ENCODE assay signal across 17 mouse cellular contexts in genomic region chr11:114802540-114803267, GRCm38 (mm10). TPM values are rescaled to one million over a fixed set of nuclear protein-coding genes. Genes with fewer than 3 reads are reported as not detected.
DNase-seq lines count a peak whose midpoint lies in the region; ATAC-seq and TF ChIP-seq lines count a peak whose summit lies in the region.
"Had no signal": no experiment of that assay in that cellular context is flagged by ENCODE, and none has a peak within 500 bp of the region (broad histone marks: within the 10 kb centered on the region; RNA-seq: fewer than 3 reads in every experiment).

No protein-coding gene starts in this region.

- no peak overlapping the region for H3K4me2 ChIP-seq in forebrain, embryonic 14.5 days (ENCODE audit: low read length)
- H3K4me2 ChIP-seq in forebrain, embryonic 11.5 days (ENCODE audit: low read depth, low read length, severe bottlenecking) = no peak overlapping the region
- H3K4me2 ChIP-seq in midbrain, embryonic 14.5 days (ENCODE audit: low read length) = no peak overlapping the region
- H3K4me2 ChIP-seq in hindbrain, postnatal 0 days (ENCODE audit: low read depth, low read length) = no peak overlapping the region
- no peak overlapping the region for H3K4me2 ChIP-seq in stomach, embryonic 16.5 days (ENCODE audit: low read depth, low read length)
- H3K4me2 ChIP-seq: lung, embryonic 15.5 days had no signal

- 60% methylated on average over 15 of the region's 15 CpGs for WGBS in forebrain, embryonic 14.5 days
- WGBS in forebrain, embryonic 11.5 days = 70% methylated on average over 15 of the region's 15 CpGs
- 66% methylated on average over 15 of the region's 15 CpGs for WGBS in midbrain, embryonic 10.5 days
- 71% methylated on average over 15 of the region's 15 CpGs for WGBS in midbrain, embryonic 14.5 days
- 62% methylated on average over 15 of the region's 15 CpGs for WGBS in hindbrain, postnatal 0 days
- 41% methylated on average over 15 of the region's 15 CpGs for WGBS in stomach, embryonic 16.5 days

- no peak for DNase-seq in forebrain, embryonic 14.5 days (ENCODE audit: low spot score)
- no peak for DNase-seq in forebrain, embryonic 11.5 days (ENCODE audit: low spot score)
- DNase-seq in midbrain, embryonic 10.5 days (ENCODE audit: low spot score) = no peak
- no peak for DNase-seq in midbrain, embryonic 14.5 days
- DNase-seq in hindbrain, postnatal 0 days (ENCODE audit: low spot score) = no peak
- no peak for DNase-seq in frontal cortex, postnatal 14 days (ENCODE audit: low spot score in 2 of 2)
- DNase-seq: embryo, embryonic 11 days; gastrocnemius, postnatal 36 days; spleen, adult 18-20 months; thymus, postnatal 25 days had no signal

- peaks cover 23% of the 10 kb centered on the region for H3K4me1 ChIP-seq in forebrain, embryonic 14.5 days (ENCODE audit: control insufficient read depth, insufficient read depth, low read length)
- peaks cover 14% of the 10 kb centered on the region; the same call in 1 of the 2 replicates for H3K4me1 ChIP-seq in forebrain, embryonic 11.5 days (replicated peaks; ENCODE audit: control insufficient read depth, insufficient read depth, low read length)
- H3K4me1 ChIP-seq in midbrain, embryonic 10.5 days = peaks cover 56% of the 10 kb centered on the region
- H3K4me1 ChIP-seq in midbrain, embryonic 14.5 days (ENCODE audit: control insufficient read depth, insufficient read depth, low read length) = peaks cover 15% of the 10 kb centered on the region; the same call in 1 of the 2 replicates
- H3K4me1 ChIP-seq in hindbrain, postnatal 0 days (ENCODE audit: insufficient read depth, low read length) = 0 out of 2 replicates have a peak, but pooled peaks cover 2% of the 10 kb centered on the region
- H3K4me1 ChIP-seq in stomach, embryonic 16.5 days (ENCODE audit: control insufficient read depth, insufficient read depth, low read length) = peaks cover 4% of the 10 kb centered on the region

- no peaks in the 10 kb centered on the region for H3K27me3 ChIP-seq in forebrain, embryonic 14.5 days (replicated peaks; ENCODE audit: control insufficient read depth, insufficient read depth, low read length)
- H3K27me3 ChIP-seq in forebrain, embryonic 11.5 days (ENCODE audit: control insufficient read depth, insufficient read depth, low read length) = no peaks in the 10 kb centered on the region
- H3K27me3 ChIP-seq in midbrain, embryonic 10.5 days (ENCODE audit: low read depth, poor library complexity, severe bottlenecking) = no peaks in the 10 kb centered on the region; the same call in 1 of the 2 replicates
- no peaks in the 10 kb centered on the region for H3K27me3 ChIP-seq in midbrain, embryonic 14.5 days (ENCODE audit: control insufficient read depth, insufficient read depth, low read length)
- H3K27me3 ChIP-seq in hindbrain, postnatal 0 days (ENCODE audit: insufficient read depth, low read length) = no peaks in the 10 kb centered on the region
- H3K27me3 ChIP-seq in stomach, embryonic 16.5 days (ENCODE audit: control insufficient read depth, insufficient read depth, low read length) = no peaks in the 10 kb centered on the region
- H3K27me3 ChIP-seq: lung, embryonic 15.5 days had no signal

- no peaks in the 10 kb centered on the region for H3K9me3 ChIP-seq in forebrain, embryonic 14.5 days (replicated peaks; ENCODE audit: control insufficient read depth, low read length)
- H3K9me3 ChIP-seq in forebrain, embryonic 11.5 days (ENCODE audit: control insufficient read depth, low read length) = no peaks in the 10 kb centered on the region; the same call in 1 of the 2 replicates
- H3K9me3 ChIP-seq in midbrain, embryonic 10.5 days (replicated peaks) = no peaks in the 10 kb centered on the region
- H3K9me3 ChIP-seq in midbrain, embryonic 14.5 days (ENCODE audit: control insufficient read depth, low read length) = no peaks in the 10 kb centered on the region
- no peaks in the 10 kb centered on the region for H3K9me3 ChIP-seq in hindbrain, postnatal 0 days (ENCODE audit: low read length)
- H3K9me3 ChIP-seq in stomach, embryonic 16.5 days (replicated peaks; ENCODE audit: control insufficient read depth, low read length) = no peaks in the 10 kb centered on the region; the same call in 1 of the 2 replicates
- H3K9me3 ChIP-seq: lung, embryonic 15.5 days had no signal

- H3K27ac ChIP-seq in forebrain, embryonic 14.5 days (ENCODE audit: low read depth, low read length) = no peak overlapping the region
- no peak overlapping the region for H3K27ac ChIP-seq in forebrain, embryonic 11.5 days (ENCODE audit: low read depth, low read length)
- peak overlapping the region; percentile 77 for H3K27ac ChIP-seq in midbrain, embryonic 10.5 days (replicated peaks)
- H3K27ac ChIP-seq in midbrain, embryonic 14.5 days (replicated peaks; ENCODE audit: low read depth, low read length) = no peak overlapping the region
- H3K27ac ChIP-seq in hindbrain, postnatal 0 days = no peak overlapping the region
- H3K27ac ChIP-seq in stomach, embryonic 16.5 days (ENCODE audit: low read length) = peak overlapping the region; percentile 34; the same call in 1 of the 2 replicates
- H3K27ac ChIP-seq: lung, embryonic 15.5 days had no signal

- TF ChIP-seq CTCF in hindbrain, postnatal 0 days (IDR thresholded peaks at IDR 0.05; ENCODE audit: low read depth) = no peak

- H3K36me3 ChIP-seq in forebrain, embryonic 14.5 days (ENCODE audit: control insufficient read depth, insufficient read depth, low read length) = no peaks in the 10 kb centered on the region
- no peaks in the 10 kb centered on the region for H3K36me3 ChIP-seq in forebrain, embryonic 11.5 days (ENCODE audit: control insufficient read depth, insufficient read depth, low read length)
- no peaks in the 10 kb centered on the region for H3K36me3 ChIP-seq in midbrain, embryonic 10.5 days
- no peaks in the 10 kb centered on the region for H3K36me3 ChIP-seq in midbrain, embryonic 14.5 days (ENCODE audit: control insufficient read depth, insufficient read depth, low read length)
- no peaks in the 10 kb centered on the region for H3K36me3 ChIP-seq in hindbrain, postnatal 0 days (ENCODE audit: insufficient read depth, low read length)
- H3K36me3 ChIP-seq in stomach, embryonic 16.5 days (ENCODE audit: control insufficient read depth, insufficient read depth, low read length) = no peaks in the 10 kb centered on the region
- H3K36me3 ChIP-seq: lung, embryonic 15.5 days had no signal

- peak overlapping the region; percentile 4; the same call in 1 of the 2 replicates for H3K9ac ChIP-seq in forebrain, embryonic 14.5 days (ENCODE audit: low read length)
- no peak overlapping the region for H3K9ac ChIP-seq in forebrain, embryonic 11.5 days (ENCODE audit: low read length)
- no peak overlapping the region; the same call in 1 of the 2 replicates for H3K9ac ChIP-seq in midbrain, embryonic 14.5 days (replicated peaks; ENCODE audit: low read length)
- 0 out of 2 replicates have a peak overlapping the region, but pooled peaks have one; percentile 13 for H3K9ac ChIP-seq in hindbrain, postnatal 0 days (replicated peaks; ENCODE audit: low read length)
- H3K9ac ChIP-seq in stomach, embryonic 16.5 days (ENCODE audit: low read length) = 0 out of 2 replicates have a peak overlapping the region, but pooled peaks have one; percentile 5
- H3K9ac ChIP-seq: lung, embryonic 15.5 days had no signal

- H3K4me3 ChIP-seq in forebrain, embryonic 14.5 days (ENCODE audit: low read depth, low read length) = no peak overlapping the region
- no peak overlapping the region for H3K4me3 ChIP-seq in forebrain, embryonic 11.5 days (ENCODE audit: low read depth, low read length)
- H3K4me3 ChIP-seq in midbrain, embryonic 10.5 days = no peak overlapping the region
- no peak overlapping the region for H3K4me3 ChIP-seq in midbrain, embryonic 14.5 days (replicated peaks; ENCODE audit: low read depth, low read length)
- no peak overlapping the region for H3K4me3 ChIP-seq in hindbrain, postnatal 0 days (ENCODE audit: low read length)
- no peak overlapping the region for H3K4me3 ChIP-seq in stomach, embryonic 16.5 days (replicated peaks; ENCODE audit: low read length)
- H3K4me3 ChIP-seq: lung, embryonic 15.5 days had no signal

- ATAC-seq in forebrain, embryonic 14.5 days = no peak
- ATAC-seq in forebrain, embryonic 11.5 days (replicated peaks; ENCODE audit: low FRiP score) = no peak
- ATAC-seq in midbrain, embryonic 14.5 days (ENCODE audit: low FRiP score, low TSS enrichment) = no peak
- ATAC-seq in hindbrain, postnatal 0 days = no peak
- ATAC-seq in stomach, embryonic 16.5 days (ENCODE audit: insufficient read depth, low FRiP score) = peak; percentile 38; the same call in 1 of the 2 replicates

RNA-seq across cellular contexts. Expression of gene Gpr142, which starts 4.0 kb away (rescaled TPM):
- polyA plus RNA-seq in forebrain, embryonic 14.5 days (2014; fragmentation: Nextera tagmentation; extraction: Ambion mirVana) = not detected in 2 replicates
- not detected in 2 replicates for polyA plus RNA-seq in forebrain, embryonic 11.5 days (2014; fragmentation: Nextera tagmentation; extraction: Ambion mirVana)
- 0.27 and 0.36 TPM in 2 replicates for polyA plus RNA-seq in midbrain, embryonic 10.5 days (2016; fragmentation: Nextera tagmentation; extraction: Ambion mirVana)
- not detected in 2 replicates for polyA plus RNA-seq in midbrain, embryonic 14.5 days (2014; fragmentation: Nextera tagmentation; extraction: Ambion mirVana)
- total RNA-seq in hindbrain, postnatal 0 days (2014; rRNA removed) = 0.58 TPM in 1 of 2 replicates, not detected in the other
- polyA plus RNA-seq in hindbrain, postnatal 0 days (2015; fragmentation: Nextera tagmentation; extraction: Ambion mirVana) = not detected in 2 replicates
- polyA plus RNA-seq in stomach, embryonic 16.5 days (2015; fragmentation: Nextera tagmentation; extraction: Ambion mirVana) = 0.36 and 0.41 TPM in 2 replicates
- total RNA-seq: gastrocnemius, postnatal 36 days; layer of hippocampus, postnatal 25 days; left cerebral cortex, postnatal 14 days; liver, adult 2 months had no signal
- polyA plus RNA-seq: heart, postnatal 0 days; liver, adult 2 months; lung, embryonic 15.5 days; neural tube, embryonic 11.5 days had no signal

RNA-seq across cellular contexts. Expression of gene Btbd17, which starts 7.0 kb away (rescaled TPM):
- polyA plus RNA-seq in forebrain, embryonic 14.5 days (2014; fragmentation: Nextera tagmentation; extraction: Ambion mirVana) = 22.1 and 24.7 TPM in 2 replicates
- 42.2 and 47.3 TPM in 2 replicates for polyA plus RNA-seq in forebrain, embryonic 11.5 days (2014; fragmentation: Nextera tagmentation; extraction: Ambion mirVana)
- polyA plus RNA-seq in midbrain, embryonic 10.5 days (2016; fragmentation: Nextera tagmentation; extraction: Ambion mirVana) = 57.3 and 69.1 TPM in 2 replicates
- 18.6 and 21.6 TPM in 2 replicates for polyA plus RNA-seq in midbrain, embryonic 14.5 days (2014; fragmentation: Nextera tagmentation; extraction: Ambion mirVana)
- 84.6 and 94.0 TPM in 2 replicates for total RNA-seq in hindbrain, postnatal 0 days (2014; rRNA removed)
- polyA plus RNA-seq in hindbrain, postnatal 0 days (2015; fragmentation: Nextera tagmentation; extraction: Ambion mirVana) = 30.4 and 31.1 TPM in 2 replicates
- 0.65 and 1.3 TPM in 2 replicates for polyA plus RNA-seq in stomach, embryonic 16.5 days (2015; fragmentation: Nextera tagmentation; extraction: Ambion mirVana)
- total RNA-seq: liver, adult 2 months had no signal
- polyA plus RNA-seq: liver, adult 2 months had no signal

RNA-seq across cellular contexts. Expression of gene Kif19a, which starts 37.5 kb away (rescaled TPM):
- polyA plus RNA-seq in forebrain, embryonic 14.5 days (2014; fragmentation: Nextera tagmentation; extraction: Ambion mirVana) = 0.23 and 0.34 TPM in 2 replicates
- polyA plus RNA-seq in forebrain, embryonic 11.5 days (2014; fragmentation: Nextera tagmentation; extraction: Ambion mirVana) = 0.83 and 1.2 TPM in 2 replicates
- polyA plus RNA-seq in midbrain, embryonic 10.5 days (2016; fragmentation: Nextera tagmentation; extraction: Ambion mirVana) = 1.1 and 1.7 TPM in 2 replicates
- polyA plus RNA-seq in midbrain, embryonic 14.5 days (2014; fragmentation: Nextera tagmentation; extraction: Ambion mirVana) = 0.88 and 0.96 TPM in 2 replicates
- total RNA-seq in hindbrain, postnatal 0 days (2014; rRNA removed) = 7.4 and 13.5 TPM in 2 replicates
- 0.99 and 1.6 TPM in 2 replicates for polyA plus RNA-seq in hindbrain, postnatal 0 days (2015; fragmentation: Nextera tagmentation; extraction: Ambion mirVana)
- polyA plus RNA-seq in stomach, embryonic 16.5 days (2015; fragmentation: Nextera tagmentation; extraction: Ambion mirVana) = 0.53 and 0.75 TPM in 2 replicates

RNA-seq across cellular contexts. Expression of gene Gprc5c, which starts 48.2 kb away (rescaled TPM):
- polyA plus RNA-seq in forebrain, embryonic 14.5 days (2014; fragmentation: Nextera tagmentation; extraction: Ambion mirVana) = 4.4 and 5.4 TPM in 2 replicates
- polyA plus RNA-seq in forebrain, embryonic 11.5 days (2014; fragmentation: Nextera tagmentation; extraction: Ambion mirVana) = 14.1 and 14.4 TPM in 2 replicates
- polyA plus RNA-seq in midbrain, embryonic 10.5 days (2016; fragmentation: Nextera tagmentation; extraction: Ambion mirVana) = 19.0 TPM in 2 replicates
- polyA plus RNA-seq in midbrain, embryonic 14.5 days (2014; fragmentation: Nextera tagmentation; extraction: Ambion mirVana) = 2.1 and 7.0 TPM in 2 replicates
- total RNA-seq in hindbrain, postnatal 0 days (2014; rRNA removed) = 12.8 and 14.1 TPM in 2 replicates
- polyA plus RNA-seq in hindbrain, postnatal 0 days (2015; fragmentation: Nextera tagmentation; extraction: Ambion mirVana) = 7.5 and 7.8 TPM in 2 replicates
- 23.0 and 23.7 TPM in 2 replicates for polyA plus RNA-seq in stomach, embryonic 16.5 days (2015; fragmentation: Nextera tagmentation; extraction: Ambion mirVana)

Comparison
In these comparisons a context has a peak if more than half of its experiments do, and no peak if none do; other contexts are left out.
1. H3K27ac ChIP-seq: peak in midbrain, embryonic 10.5 days (single experiment) and stomach, embryonic 16.5 days (single experiment); none in forebrain, embryonic 14.5 days (single experiment), forebrain, embryonic 11.5 days (single experiment), midbrain, embryonic 14.5 days (single experiment) and hindbrain, postnatal 0 days (single experiment).
2. H3K9ac ChIP-seq: peak in forebrain, embryonic 14.5 days (single experiment), hindbrain, postnatal 0 days (single experiment) and stomach, embryonic 16.5 days (single experiment); none in forebrain, embryonic 11.5 days (single experiment) and midbrain, embryonic 14.5 days (single experiment).